Mouse (Mus musculus) megakaryocyte, embryonic 14.5 days (primary cell): ENCODE data around the gene Tmem60. TPM values are rescaled to one million over a fixed set of nuclear protein-coding genes. Genes with fewer than 3 reads are reported as not detected.

Experiments
- H3K27me3 ChIP-seq: replicated peaks from 2 replicates; pipeline ENCODE3; 2012; ENCODE audit warnings: inconsistent platforms
- H3K36me3 ChIP-seq: replicated peaks from 2 replicates; pipeline ENCODE3; 2012; ENCODE audit warnings: low read length, inconsistent platforms, mixed read lengths
- H3K4me1 ChIP-seq: 2 replicates; pipeline ENCODE4 v1.6.1; 2012; ENCODE audit warnings: inconsistent platforms
- H3K4me3 ChIP-seq: replicated peaks from 2 replicates; pipeline ENCODE3; 2012; ENCODE audit warnings: moderate library complexity, mild to moderate bottlenecking, inconsistent platforms
- H3K9me3 ChIP-seq: 2 replicates; pipeline ENCODE4 v1.6.1; 2012; ENCODE audit warnings: inconsistent platforms
- FLI1 ChIP-seq: IDR thresholded peaks from 2 replicates; pipeline ENCODE4 v1.6.1; 2012; ENCODE audit warnings: low read length, inconsistent platforms, mixed read lengths
- GATA1 ChIP-seq: IDR thresholded peaks from 3 replicates; pipeline ENCODE4 v1.6.1; 2012; ENCODE audit warnings: mixed read lengths, low read length, inconsistent platforms, borderline replicate concordance
- polyA plus RNA-seq: library from polyadenylated mRNA; stranded (reverse); fragments of >175 nt; gene quantifications from 2 replicates; pipeline ENCODE4 v1.2.3, GENCODE M21; 2012; ENCODE audit warnings: low replicate concordance; ENCODE audit not compliant: insufficient read depth

The Tmem60 gene
- 3.9 TPM in 1 of 2 replicates, not detected in the other for polyA plus RNA-seq

DNA sequence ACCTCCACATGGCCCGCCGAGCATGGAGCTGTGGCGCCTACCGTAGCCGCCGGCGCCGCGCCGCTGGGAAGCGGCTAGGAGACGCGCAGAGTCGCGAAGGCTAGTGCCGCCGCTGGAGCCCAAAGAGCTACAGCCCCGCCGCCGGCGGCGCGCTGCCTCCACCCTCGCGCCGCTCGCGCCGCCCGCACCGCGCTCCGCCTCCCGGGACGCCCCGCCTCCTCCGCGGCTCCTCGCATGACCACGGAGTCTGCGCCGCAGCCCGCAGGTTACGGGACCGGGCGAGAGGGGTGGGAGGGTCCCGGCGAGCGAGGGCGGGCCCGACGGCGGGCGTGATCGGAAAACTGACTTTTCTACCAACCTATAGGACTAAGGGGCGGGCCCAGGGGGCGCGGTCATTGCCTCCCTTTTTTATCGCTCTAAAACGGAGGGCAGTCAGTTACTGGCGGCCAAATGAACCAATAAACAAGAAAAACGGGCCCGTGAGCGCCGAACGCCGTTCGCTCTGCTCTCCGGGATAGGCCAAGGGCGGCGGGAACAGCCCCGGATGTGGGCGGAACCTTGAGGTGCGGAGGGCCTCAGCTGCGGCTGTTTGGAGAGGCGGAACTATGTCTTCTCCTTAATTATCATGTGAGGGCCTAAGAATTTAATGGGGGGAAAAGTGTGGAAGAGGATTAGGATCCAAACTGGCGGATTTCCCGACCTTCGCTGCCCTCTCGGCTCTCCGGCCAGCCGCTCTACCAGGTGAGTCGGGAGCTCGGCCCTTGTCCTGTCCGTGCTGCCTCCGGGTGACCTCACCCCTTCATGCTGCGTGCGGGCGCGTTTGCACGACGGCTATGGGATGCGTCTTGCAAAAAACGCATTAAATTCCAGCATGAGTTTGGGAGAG is at the start of gene Tmem60, which contains the start of gene Phtf2:
Gene Tmem60, plus strand, starts transcription at position 277 of the 886 bp plus-strand sequence.
Gene Phtf2, minus strand, starts transcription at position 210 of the 886 bp plus-strand sequence.
- Histone ChIP-seq H3K36me3 (peaks cover 24% of the 10 kb centered on the region), H3K9me3 (no peaks in the 10 kb centered on the region), H3K27me3 (no peaks in the 10 kb centered on the region), H3K4me3 (peak within 1 kb of the TSS; percentile 96), H3K4me1 (peaks cover 58% of the 10 kb centered on the region)
- TF ChIP-seq FLI1 (peak; percentile 78), GATA1 (no peak)

DNA sequence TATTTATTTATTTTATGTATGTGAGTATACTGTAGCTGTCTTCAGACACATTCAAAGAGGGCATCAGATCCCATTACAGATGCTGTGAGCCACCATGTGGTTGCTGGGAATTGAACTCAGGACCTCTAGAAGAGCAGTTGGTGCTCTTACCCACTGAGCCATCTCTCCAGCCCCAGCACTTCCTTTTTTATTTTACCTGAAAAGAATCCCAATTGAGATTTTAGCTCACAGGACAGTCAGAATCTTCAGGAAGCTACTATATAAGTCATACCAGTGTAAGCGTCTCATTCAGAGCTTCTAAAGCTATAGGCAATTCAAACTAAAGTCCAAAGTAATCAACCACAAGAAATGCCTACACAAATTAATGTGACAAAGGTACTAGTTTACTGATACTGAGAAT is 47.6 kb upstream of the Tmem60 start:
- Histone ChIP-seq H3K4me3 (no peak overlapping the region), H3K4me1 (peaks cover 25% of the 10 kb centered on the region), H3K36me3 (peaks cover 36% of the 10 kb centered on the region), H3K27me3 (no peaks in the 10 kb centered on the region), H3K9me3 (no peaks in the 10 kb centered on the region)
- TF ChIP-seq GATA1 (no peak), FLI1 (no peak)

DNA sequence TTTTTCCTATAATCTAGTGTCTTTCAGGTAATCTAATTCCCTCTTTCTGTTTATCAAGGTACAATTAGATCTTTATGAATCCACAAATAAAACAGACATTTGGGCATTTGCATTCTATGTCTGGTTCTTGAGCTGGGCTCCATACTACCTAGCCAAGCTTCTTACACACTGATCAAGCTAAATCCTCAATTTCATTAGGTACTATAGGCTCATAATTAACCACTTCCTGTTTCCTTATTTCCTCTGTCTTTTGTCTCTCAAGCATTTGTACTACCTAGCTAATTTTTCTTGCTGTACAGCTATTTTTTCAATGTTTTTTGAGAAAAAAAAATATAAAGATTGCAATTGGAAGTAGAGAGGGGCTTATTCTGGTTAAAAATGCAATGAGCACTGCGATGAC is 44.9 kb upstream of the Tmem60 start:
- peaks cover 34% of the 10 kb centered on the region for H3K4me1 ChIP-seq
- H3K9me3 ChIP-seq = no peaks in the 10 kb centered on the region
- H3K4me3 ChIP-seq = no peak overlapping the region
- H3K36me3 ChIP-seq = peaks cover 35% of the 10 kb centered on the region
- TF ChIP-seq FLI1 (no peak), GATA1 (no peak)
- no peaks in the 10 kb centered on the region for H3K27me3 ChIP-seq

DNA sequence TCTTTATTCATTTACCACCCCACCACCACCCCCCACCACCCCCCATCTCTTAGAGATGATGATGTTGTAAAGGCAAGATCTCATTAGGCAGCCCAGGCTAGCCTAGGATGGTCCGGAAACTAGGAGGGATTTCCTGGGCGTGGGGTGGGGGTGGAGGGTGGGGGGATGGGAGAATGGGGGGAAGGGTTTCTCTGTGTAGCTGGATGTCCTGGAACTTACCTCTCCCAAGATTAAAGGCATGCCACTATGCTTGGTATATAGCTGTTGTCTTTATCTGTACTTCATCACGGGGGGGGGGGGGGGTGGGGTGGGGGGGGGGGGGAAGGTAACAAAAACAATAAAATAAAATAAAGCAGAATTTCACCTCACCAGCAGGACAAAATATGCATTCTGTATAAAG is 38.6 kb upstream of the Tmem60 start:
- peaks cover 3% of the 10 kb centered on the region for H3K36me3 ChIP-seq
- no peaks in the 10 kb centered on the region for H3K27me3 ChIP-seq
- TF ChIP-seq GATA1 (no peak), FLI1 (no peak)
- H3K4me1 ChIP-seq = peaks cover 67% of the 10 kb centered on the region
- H3K9me3 ChIP-seq = no peaks in the 10 kb centered on the region
- no peak overlapping the region for H3K4me3 ChIP-seq

GRCm38 (mm10) chr5:20843816-20844215 is 38.2 kb upstream of the Tmem60 start:
- peaks cover 71% of the 10 kb centered on the region for H3K4me1 ChIP-seq
- no peaks in the 10 kb centered on the region for H3K27me3 ChIP-seq
- H3K36me3 ChIP-seq = peaks cover 3% of the 10 kb centered on the region
- H3K4me3 ChIP-seq = no peak overlapping the region
- no peak for TF ChIP-seq GATA1
- TF ChIP-seq FLI1 = no peak
- H3K9me3 ChIP-seq = no peaks in the 10 kb centered on the region

- Histone ChIP-seq H3K4me3 (no peak overlapping the region), H3K9me3 (no peaks in the 10 kb centered on the region), H3K27me3 (no peaks in the 10 kb centered on the region), H3K4me1 (peaks cover 62% of the 10 kb centered on the region), H3K36me3 (peaks cover 19% of the 10 kb centered on the region)
- TF ChIP-seq GATA1 = no peak
Observed at GRCm38 (mm10) chr5:20847010-20847409, 35.0 kb upstream of the Tmem60 start.

- H3K27me3 ChIP-seq = no peaks in the 10 kb centered on the region
- peaks cover 26% of the 10 kb centered on the region for H3K36me3 ChIP-seq
- no peak overlapping the region for H3K4me3 ChIP-seq
- H3K9me3 ChIP-seq = no peaks in the 10 kb centered on the region
- TF ChIP-seq FLI1 (no peak), GATA1 (no peak)
- peaks cover 19% of the 10 kb centered on the region for H3K4me1 ChIP-seq
Observed at GRCm38 (mm10) chr5:20855066-20855465, 26.9 kb upstream of the Tmem60 start.

DNA sequence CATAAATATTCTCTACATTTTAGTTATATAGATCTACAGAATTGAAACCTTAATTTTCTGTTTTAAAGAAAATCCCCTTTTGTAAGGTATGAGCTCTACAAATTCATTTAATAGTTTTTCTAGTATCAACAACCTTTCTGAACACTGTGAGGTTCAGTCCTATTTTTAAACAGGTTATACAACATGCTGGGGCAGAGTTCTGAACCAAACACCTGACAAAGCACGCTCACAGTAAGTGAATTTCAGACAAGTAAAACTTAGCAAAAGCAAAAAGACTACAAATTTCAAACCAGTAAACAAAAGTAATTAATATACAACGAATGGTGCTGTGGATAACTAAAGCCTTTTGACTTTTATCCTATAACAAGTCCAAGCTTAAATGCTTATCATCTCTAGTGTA is 23.6 kb upstream of the Tmem60 start:
- H3K36me3 ChIP-seq = peaks cover 10% of the 10 kb centered on the region
- TF ChIP-seq FLI1 (no peak), GATA1 (no peak)

GRCm38 (mm10) chr5:20860565-20860964 is 21.4 kb upstream of the Tmem60 start:
- peaks cover 41% of the 10 kb centered on the region for H3K4me1 ChIP-seq
- no peaks in the 10 kb centered on the region for H3K9me3 ChIP-seq
- H3K36me3 ChIP-seq = peaks cover 10% of the 10 kb centered on the region
- no peak overlapping the region for H3K4me3 ChIP-seq
- TF ChIP-seq FLI1 (no peak), GATA1 (no peak)
- no peaks in the 10 kb centered on the region for H3K27me3 ChIP-seq

More for the DNA sequence above, 23.6 kb upstream of the Tmem60 start:
- no peaks in the 10 kb centered on the region for H3K9me3 ChIP-seq
- H3K27me3 ChIP-seq = no peaks in the 10 kb centered on the region
- no peak overlapping the region for H3K4me3 ChIP-seq
- H3K4me1 ChIP-seq = peaks cover 24% of the 10 kb centered on the region

GRCm38 (mm10) chr5:20861901-20862300 is 20.1 kb upstream of the Tmem60 start:
- Histone ChIP-seq H3K4me1 (peaks cover 51% of the 10 kb centered on the region), H3K9me3 (no peaks in the 10 kb centered on the region), H3K4me3 (no peak overlapping the region), H3K36me3 (peaks cover 12% of the 10 kb centered on the region), H3K27me3 (no peaks in the 10 kb centered on the region)
- no peak for TF ChIP-seq FLI1
- no peak for TF ChIP-seq GATA1
